Mouse (Mus musculus): ENCODE measurements at regions not wholly inside any gene's neighbourhood (a gene's known extent, or its start where the extent isn't known, plus 50 kb on each side); places are given as distances from the start of the nearest gene placed in this dataset.

DNA sequence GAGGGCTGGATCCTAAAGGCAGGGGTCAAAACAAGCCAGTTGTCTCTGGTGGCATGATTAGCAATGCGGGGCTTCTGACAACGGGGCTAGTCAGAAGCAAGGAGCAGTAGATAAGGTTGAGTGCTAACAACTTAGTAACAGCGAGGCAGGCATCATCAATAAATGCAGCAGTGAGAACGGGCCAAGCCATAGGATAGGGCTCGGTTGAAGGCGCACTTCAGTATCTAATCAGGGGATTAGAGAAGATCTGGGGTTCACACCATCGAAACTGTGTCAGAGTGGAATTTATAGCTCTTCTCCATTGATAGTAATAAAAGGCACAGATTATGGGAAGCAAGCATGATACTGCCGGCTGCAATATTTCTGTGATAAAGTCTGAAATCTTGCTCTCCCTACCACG lies 402.0 kb upstream of the Fam241a start:
- TF ChIP-seq CTCF (IDR thresholded peaks at IDR 0.05; ENCODE audit: control insufficient read depth, insufficient read depth, low read length): no peak
- TF ChIP-seq POLR2A (IDR thresholded peaks at IDR 0.05; ENCODE audit: borderline replicate concordance, control insufficient read depth, low read depth, low read length): no peak
